Mouse (Mus musculus) hindbrain, embryonic 16.5 days (tissue): ENCODE data around the gene Pik3ca. TPM values are rescaled to one million over a fixed set of nuclear protein-coding genes. Genes with fewer than 3 reads are reported as not detected.
"Not testable (repeated sequence)": the region's sequence is repeated elsewhere in the genome, so short reads cannot be mapped to it uniquely, and the experiment has no call there.

Experiments
- ATAC-seq: fragments of 200-750 bp; cut with Nextera tagmentation; 2 replicates; pipeline ENCODE4 v1.8.0; 2017; ENCODE audit warnings: moderate TSS enrichment, moderate library complexity
- H3K27ac ChIP-seq: fragments of 300-500 bp; sonication (generic); 2 replicates; pipeline ENCODE4 v1.5.1; 2014; ENCODE audit warnings: low read depth, mild to moderate bottlenecking, control low read depth, low read length, moderate library complexity
- H3K27me3 ChIP-seq: fragments of 300-500 bp; sonication (generic); replicated peaks from 2 replicates; pipeline ENCODE4 v1.6.1; 2014; ENCODE audit warnings: low read length; ENCODE audit not compliant: control insufficient read depth, insufficient read depth
- H3K36me3 ChIP-seq: fragments of 300-500 bp; sonication (generic); 2 replicates; pipeline ENCODE4 v1.6.1; 2014; ENCODE audit warnings: mild to moderate bottlenecking, low read length, moderate library complexity, mixed read lengths; ENCODE audit not compliant: control insufficient read depth, insufficient read depth
- H3K4me1 ChIP-seq: fragments of 300-500 bp; sonication (generic); 2 replicates; pipeline ENCODE4 v1.6.1; 2014; ENCODE audit warnings: low read depth, low read length; ENCODE audit not compliant: control insufficient read depth, insufficient read depth
- H3K4me2 ChIP-seq: fragments of 300-500 bp; sonication (generic); 2 replicates; pipeline ENCODE4 v1.6.1; 2014; ENCODE audit warnings: mild to moderate bottlenecking, low read length, control low read depth, moderate library complexity
- H3K4me3 ChIP-seq: fragments of 300-500 bp; sonication (generic); 2 replicates; pipeline ENCODE4 v1.5.1; 2014; ENCODE audit warnings: mild to moderate bottlenecking, low read length, control low read depth, moderate library complexity
- H3K9ac ChIP-seq: fragments of 300-500 bp; sonication (generic); 2 replicates; pipeline ENCODE4 v1.6.1; 2014; ENCODE audit warnings: low read depth, mild to moderate bottlenecking, control low read depth, low read length, moderate library complexity
- H3K9me3 ChIP-seq: fragments of 300-500 bp; sonication (generic); 2 replicates; pipeline ENCODE4 v1.6.1; 2014; ENCODE audit warnings: mild to moderate bottlenecking, low read length, moderate library complexity; ENCODE audit not compliant: control insufficient read depth
- WGBS: fragments of 180-500 bp; shearing (Covaris S2); extraction: QIAGEN DNeasy Blood & Tissue Kit; methylation state at CpG from one replicate; pipeline ENCODE4 v1.1.7; 2014; 5-methylcytosine and 5-hydroxymethylcytosine counted together
- polyA plus RNA-seq: library from polyadenylated mRNA; unstranded; fragments of >200 nt; fragmentation: Nextera tagmentation; extraction: Ambion mirVana; gene quantifications from 2 replicates; pipeline ENCODE4 v1.2.1, GENCODE M21; 2015

The Pik3ca gene
- polyA plus RNA-seq, 1 experiment from 2014 or later = 11.9 TPM

- Histone ChIP-seq H3K4me1 (peaks cover 5% of the 10 kb centered on the region), H3K36me3 (no peaks in the 10 kb centered on the region), H3K9me3 (no peaks in the 10 kb centered on the region), H3K9ac (no peak overlapping the region), H3K27me3 (no peaks in the 10 kb centered on the region), H3K4me3 (no peak overlapping the region), H3K4me2 (no peak overlapping the region), H3K27ac (no peak overlapping the region)
- no peak for ATAC-seq
- WGBS = 49% methylated on average over 4 of the region's 4 CpGs
Observed at GRCm38 (mm10) chr3:32428921-32429320, 31.4 kb downstream of the Pik3ca start.

DNA sequence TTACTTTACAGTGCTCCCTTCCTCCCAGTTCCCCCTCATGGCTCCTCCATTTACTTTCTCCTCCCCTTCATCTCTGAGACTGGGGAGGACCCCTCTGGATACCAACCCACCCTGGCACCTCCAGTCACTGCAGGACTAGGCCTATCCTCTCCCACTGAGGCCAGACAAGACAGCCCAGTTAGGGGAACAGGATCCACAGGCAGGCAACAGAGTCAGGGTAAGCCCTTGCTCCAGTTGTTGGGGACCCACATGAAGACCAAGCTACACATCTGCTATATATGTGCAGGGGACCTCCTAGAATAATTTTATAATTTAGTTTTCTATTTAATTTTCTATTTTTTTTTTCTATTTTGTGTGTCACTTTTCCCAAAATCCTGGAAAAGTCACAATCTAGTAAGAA is 31.9 kb downstream of the Pik3ca start:
- not testable (repeated sequence) for ATAC-seq, H3K4me3 ChIP-seq, H3K9ac ChIP-seq, H3K4me1 ChIP-seq, H3K9me3 ChIP-seq, H3K27me3 ChIP-seq, H3K27ac ChIP-seq, H3K4me2 ChIP-seq, H3K36me3 ChIP-seq

GRCm38 (mm10) chr3:32430394-32430793 is 32.9 kb downstream of the Pik3ca start:
- no peak overlapping the region for H3K27ac ChIP-seq
- H3K4me1 ChIP-seq = peaks cover 5% of the 10 kb centered on the region
- no peak for ATAC-seq
- no peak overlapping the region for H3K4me3 ChIP-seq
- H3K36me3 ChIP-seq = no peaks in the 10 kb centered on the region
- H3K4me2 ChIP-seq = no peak overlapping the region
- H3K9ac ChIP-seq = no peak overlapping the region
- 78% methylated on average over 2 of the region's 2 CpGs for WGBS
- no peaks in the 10 kb centered on the region for H3K27me3 ChIP-seq
- H3K9me3 ChIP-seq = no peaks in the 10 kb centered on the region

GRCm38 (mm10) chr3:32434016-32434415 is 36.5 kb downstream of the Pik3ca start:
- no peak overlapping the region for H3K4me2 ChIP-seq
- H3K4me3 ChIP-seq = no peak overlapping the region
- H3K9ac ChIP-seq = no peak overlapping the region
- peaks cover 14% of the 10 kb centered on the region for H3K36me3 ChIP-seq
- no peak overlapping the region for H3K27ac ChIP-seq
- 82% methylated on average over 2 of the region's 2 CpGs for WGBS
- ATAC-seq = no peak
- H3K27me3 ChIP-seq = no peaks in the 10 kb centered on the region
- no peaks in the 10 kb centered on the region for H3K4me1 ChIP-seq
- H3K9me3 ChIP-seq = no peaks in the 10 kb centered on the region

GRCm38 (mm10) chr3:32436101-32436500 is 38.6 kb downstream of the Pik3ca start:
- 85% methylated on average over 11 of the region's 11 CpGs for WGBS

GRCm38 (mm10) chr3:32437297-32437696 is 39.8 kb downstream of the Pik3ca start:
- H3K4me1 ChIP-seq = no peaks in the 10 kb centered on the region
- no peak overlapping the region for H3K27ac ChIP-seq
- no peak overlapping the region for H3K9ac ChIP-seq
- no peak for ATAC-seq
- H3K36me3 ChIP-seq = peaks cover 35% of the 10 kb centered on the region
- no peak overlapping the region for H3K4me2 ChIP-seq
- no peaks in the 10 kb centered on the region for H3K9me3 ChIP-seq
- 97% methylated on average over 6 of the region's 6 CpGs for WGBS
- H3K27me3 ChIP-seq = no peaks in the 10 kb centered on the region
- H3K4me3 ChIP-seq = no peak overlapping the region

More at GRCm38 (mm10) chr3:32436101-32436500, 38.6 kb downstream of the Pik3ca start:
- Histone ChIP-seq H3K4me3 (no peak overlapping the region), H3K27ac (no peak overlapping the region), H3K9me3 (no peaks in the 10 kb centered on the region), H3K4me2 (no peak overlapping the region), H3K9ac (no peak overlapping the region), H3K4me1 (no peaks in the 10 kb centered on the region), H3K36me3 (peaks cover 30% of the 10 kb centered on the region), H3K27me3 (no peaks in the 10 kb centered on the region)
- no peak for ATAC-seq

- H3K4me3 ChIP-seq = no peak overlapping the region
- H3K9me3 ChIP-seq = no peaks in the 10 kb centered on the region
- no peak overlapping the region for H3K4me2 ChIP-seq
- no peaks in the 10 kb centered on the region for H3K4me1 ChIP-seq
- H3K27ac ChIP-seq = no peak overlapping the region
- H3K36me3 ChIP-seq = peaks cover 35% of the 10 kb centered on the region
- 93% methylated on average over 6 of the region's 6 CpGs for WGBS
- H3K27me3 ChIP-seq = no peaks in the 10 kb centered on the region
- no peak overlapping the region for H3K9ac ChIP-seq
- no peak for ATAC-seq
Observed at GRCm38 (mm10) chr3:32437820-32438219, 40.3 kb downstream of the Pik3ca start.

GRCm38 (mm10) chr3:32438716-32439115 is 41.2 kb downstream of the Pik3ca start:
- peaks cover 42% of the 10 kb centered on the region for H3K36me3 ChIP-seq

GRCm38 (mm10) chr3:32441710-32442109 is 44.2 kb downstream of the Pik3ca start:
- ATAC-seq = no peak
- no peaks in the 10 kb centered on the region for H3K4me1 ChIP-seq
- H3K9ac ChIP-seq = no peak overlapping the region
- H3K4me2 ChIP-seq = no peak overlapping the region
- no peak overlapping the region for H3K4me3 ChIP-seq
- peaks cover 50% of the 10 kb centered on the region for H3K36me3 ChIP-seq
- H3K9me3 ChIP-seq = no peaks in the 10 kb centered on the region
- H3K27ac ChIP-seq = no peak overlapping the region
- no peaks in the 10 kb centered on the region for H3K27me3 ChIP-seq

More at GRCm38 (mm10) chr3:32438716-32439115, 41.2 kb downstream of the Pik3ca start:
- Histone ChIP-seq H3K27ac (no peak overlapping the region), H3K27me3 (no peaks in the 10 kb centered on the region), H3K4me2 (no peak overlapping the region), H3K4me3 (no peak overlapping the region), H3K9me3 (no peaks in the 10 kb centered on the region), H3K9ac (no peak overlapping the region), H3K4me1 (no peaks in the 10 kb centered on the region)
- ATAC-seq = no peak
- 86% methylated on average over 4 of the region's 4 CpGs for WGBS
